Mouse (Mus musculus) intestine, embryonic 14.5 days (tissue): ENCODE measurements around the gene Eif2b5. TPM values are rescaled to one million over a fixed set of nuclear protein-coding genes. Genes with fewer than 3 reads are reported as not detected.
"Not testable (repeated sequence)": the region's sequence is repeated elsewhere in the genome, so short reads cannot be mapped to it uniquely, and the experiment has no call there.

Source experiments
- ATAC-seq: fragments of 200-750 bp; cut with Nextera tagmentation; replicated peaks from 2 replicates; pipeline ENCODE4 v1.8.0; 2017; ENCODE audit warnings: low read depth, moderate number of reproducible peaks, moderate TSS enrichment, moderate library complexity; ENCODE audit not compliant: low FRiP score, low TSS enrichment
- DNase-seq: peaks from one replicate; pipeline ENCODE4 v3.0.0-alpha.2; 2018; ENCODE audit warnings: low spot score
- H3K27ac ChIP-seq: fragments of 300-500 bp; sonication (generic); 2 replicates; pipeline ENCODE4 v1.5.1; 2014; ENCODE audit warnings: low read depth, mild to moderate bottlenecking, control low read depth
- H3K27me3 ChIP-seq: fragments of 300-500 bp; sonication (generic); replicated peaks from 2 replicates; pipeline ENCODE4 v1.6.1; 2014; ENCODE audit warnings: low read length, control low read depth; ENCODE audit not compliant: control insufficient read depth, insufficient read depth
- H3K36me3 ChIP-seq: fragments of 300-500 bp; sonication (generic); 2 replicates; pipeline ENCODE4 v1.6.1; 2014; ENCODE audit warnings: low read length, control low read depth; ENCODE audit not compliant: control insufficient read depth, insufficient read depth
- H3K4me1 ChIP-seq: fragments of 300-500 bp; sonication (generic); replicated peaks from 2 replicates; pipeline ENCODE4 v1.6.1; 2014; ENCODE audit warnings: low read length, control low read depth, mixed read lengths; ENCODE audit not compliant: control insufficient read depth, insufficient read depth
- H3K4me2 ChIP-seq: fragments of 300-500 bp; sonication (generic); 2 replicates; pipeline ENCODE4 v1.6.1; 2014; ENCODE audit warnings: low read length
- H3K4me3 ChIP-seq: fragments of 300-500 bp; sonication (generic); 2 replicates; pipeline ENCODE4 v1.5.1; 2014; ENCODE audit warnings: low read depth, low read length, control low read depth, mixed read lengths
- H3K9ac ChIP-seq: fragments of 300-500 bp; sonication (generic); 2 replicates; pipeline ENCODE4 v1.6.1; 2014; ENCODE audit warnings: mild to moderate bottlenecking, low read length
- H3K9me3 ChIP-seq: fragments of 300-500 bp; sonication (generic); 2 replicates; pipeline ENCODE4 v1.6.1; 2016; ENCODE audit warnings: low read length, control low read depth; ENCODE audit not compliant: control insufficient read depth
- WGBS: fragments of 180-500 bp; shearing (Covaris S2); extraction: QIAGEN DNeasy Blood & Tissue Kit; methylation state at CpG from one replicate; pipeline ENCODE4 v1.1.7; 2014; 5-methylcytosine and 5-hydroxymethylcytosine counted together
- polyA plus RNA-seq: library from polyadenylated mRNA; unstranded; fragments of >200 nt; fragmentation: Nextera tagmentation; extraction: Ambion mirVana; gene quantifications from 2 replicates; pipeline ENCODE4 v1.2.1, GENCODE M21; 2014

Gene Eif2b5
- polyA plus RNA-seq = 98.9 and 99.8 TPM in 2 replicates

- WGBS = under 1% methylated on average over 49 of the region's 49 CpGs
- H3K27ac ChIP-seq = peak within 1 kb of the TSS; percentile 62; the same call in 1 of the 2 replicates
- no peaks in the 10 kb centered on the region for H3K27me3 ChIP-seq
- no peaks in the 10 kb centered on the region; the same call in 1 of the 2 replicates for H3K4me1 ChIP-seq
- peaks cover 36% of the 10 kb centered on the region for H3K36me3 ChIP-seq
- H3K4me3 ChIP-seq = peak within 1 kb of the TSS; percentile 100
- peak within 1 kb of the TSS; percentile 89 for H3K4me2 ChIP-seq
- peak within 1 kb of the TSS; percentile 85 for H3K9ac ChIP-seq
- DNase-seq = peak; percentile 93
- peak; percentile 93 for ATAC-seq
- H3K9me3 ChIP-seq = no peaks in the 10 kb centered on the region
Measured at GRCm38 (mm10) chr16:20498677-20499475, at the start of gene Eif2b5. Gene Eif2b5 (plus strand): TSS chr16:20498817.

GRCm38 (mm10) chr16:20451774-20452173 is 46.8 kb upstream of the Eif2b5 start:
- WGBS = 39% methylated on average over 6 of the region's 6 CpGs
- Histone ChIP-seq H3K4me3 (no peak overlapping the region), H3K9me3 (no peaks in the 10 kb centered on the region), H3K4me1 (no peaks in the 10 kb centered on the region), H3K9ac (no peak overlapping the region), H3K4me2 (no peak overlapping the region), H3K36me3 (no peaks in the 10 kb centered on the region), H3K27me3 (no peaks in the 10 kb centered on the region), H3K27ac (no peak overlapping the region)
- ATAC-seq = no peak
- no peak for DNase-seq

- no peak overlapping the region for H3K4me3 ChIP-seq
- no peaks in the 10 kb centered on the region for H3K9me3 ChIP-seq
- no peaks in the 10 kb centered on the region for H3K36me3 ChIP-seq
- 84% methylated on average over 6 of the region's 6 CpGs for WGBS
- no peak overlapping the region for H3K9ac ChIP-seq
- no peaks in the 10 kb centered on the region for H3K4me1 ChIP-seq
- DNase-seq = no peak
- H3K27me3 ChIP-seq = no peaks in the 10 kb centered on the region
- no peak overlapping the region for H3K4me2 ChIP-seq
- no peak for ATAC-seq
- H3K27ac ChIP-seq = no peak overlapping the region
Measured at GRCm38 (mm10) chr16:20454155-20454654, 44.4 kb upstream of the Eif2b5 start.

- DNase-seq = no peak
- H3K27me3 ChIP-seq = no peaks in the 10 kb centered on the region
- no peaks in the 10 kb centered on the region for H3K9me3 ChIP-seq
- ATAC-seq = no peak
- 2% methylated on average over 1 of the region's 1 CpGs for WGBS
- H3K4me2 ChIP-seq = no peak overlapping the region
- no peaks in the 10 kb centered on the region for H3K4me1 ChIP-seq
- no peak overlapping the region for H3K4me3 ChIP-seq
- H3K27ac ChIP-seq = no peak overlapping the region
- no peaks in the 10 kb centered on the region for H3K36me3 ChIP-seq
- no peak overlapping the region for H3K9ac ChIP-seq
Measured at GRCm38 (mm10) chr16:20456106-20456505, 42.5 kb upstream of the Eif2b5 start.

- not testable (repeated sequence) for ATAC-seq, H3K36me3 ChIP-seq, H3K4me2 ChIP-seq, DNase-seq, H3K4me1 ChIP-seq, H3K9ac ChIP-seq, H3K4me3 ChIP-seq, H3K9me3 ChIP-seq, H3K27ac ChIP-seq, H3K27me3 ChIP-seq
- 88% methylated on average over 5 of the region's 5 CpGs for WGBS
Measured at GRCm38 (mm10) chr16:20458736-20459135, 39.9 kb upstream of the Eif2b5 start.

- no peaks in the 10 kb centered on the region for H3K9me3 ChIP-seq
- H3K9ac ChIP-seq = no peak overlapping the region
- no peak for ATAC-seq
- H3K36me3 ChIP-seq = no peaks in the 10 kb centered on the region
- H3K4me3 ChIP-seq = no peak overlapping the region
- DNase-seq = no peak
- no peak overlapping the region for H3K4me2 ChIP-seq
- no peaks in the 10 kb centered on the region for H3K27me3 ChIP-seq
- H3K27ac ChIP-seq = no peak overlapping the region
- no peaks in the 10 kb centered on the region for H3K4me1 ChIP-seq
Measured at GRCm38 (mm10) chr16:20464725-20465124, 33.9 kb upstream of the Eif2b5 start.

GRCm38 (mm10) chr16:20470981-20471380 is 27.6 kb upstream of the Eif2b5 start:
- Histone ChIP-seq H3K9me3 (no peaks in the 10 kb centered on the region), H3K4me3 (no peak overlapping the region), H3K4me2 (no peak overlapping the region), H3K27ac (no peak overlapping the region), H3K27me3 (no peaks in the 10 kb centered on the region), H3K36me3 (no peaks in the 10 kb centered on the region), H3K9ac (no peak overlapping the region), H3K4me1 (no peaks in the 10 kb centered on the region)
- DNase-seq (no peak), ATAC-seq (no peak)
- WGBS = 87% methylated on average over 2 of the region's 2 CpGs

- Histone ChIP-seq H3K4me1 (no peaks in the 10 kb centered on the region), H3K36me3 (no peaks in the 10 kb centered on the region)
- 50% methylated on average over 1 of the region's 1 CpGs for WGBS
Measured at GRCm38 (mm10) chr16:20471686-20472085, 26.9 kb upstream of the Eif2b5 start.

GRCm38 (mm10) chr16:20473748-20474147 is 24.9 kb upstream of the Eif2b5 start:
- H3K4me2 ChIP-seq = no peak overlapping the region
- ATAC-seq (no peak), DNase-seq (no peak)
- no peaks in the 10 kb centered on the region for H3K4me1 ChIP-seq
- H3K27me3 ChIP-seq = no peaks in the 10 kb centered on the region
- no peak overlapping the region for H3K27ac ChIP-seq
- no peak overlapping the region for H3K9ac ChIP-seq
- H3K9me3 ChIP-seq = no peaks in the 10 kb centered on the region
- H3K36me3 ChIP-seq = no peaks in the 10 kb centered on the region
- no peak overlapping the region for H3K4me3 ChIP-seq
- WGBS = 91% methylated on average over 1 of the region's 1 CpGs

More at GRCm38 (mm10) chr16:20471686-20472085, 26.9 kb upstream of the Eif2b5 start:
- no peak for ATAC-seq
- no peak for DNase-seq
- H3K4me2 ChIP-seq = no peak overlapping the region
- H3K27ac ChIP-seq = no peak overlapping the region
- H3K9me3 ChIP-seq = no peaks in the 10 kb centered on the region
- no peak overlapping the region for H3K9ac ChIP-seq
- no peak overlapping the region for H3K4me3 ChIP-seq
- H3K27me3 ChIP-seq = no peaks in the 10 kb centered on the region
